Mouse (Mus musculus) T-cell, adult 2 months (primary cell): Measurements from ENCODE around the gene Hyou1.
"Not testable (repeated sequence)": the region's sequence is repeated elsewhere in the genome, so short reads cannot be mapped to it uniquely, and the experiment has no call there.

Experiments used
- DNase-seq: peaks from one replicate; pipeline ENCODE4 v3.0.0; 2022; ENCODE audit warnings: low spot score

The Hyou1 gene

GRCm38 (mm10) chr9:44352337-44352736 lies 27.0 kb upstream of the Hyou1 start:
- DNase-seq: no peak

GRCm38 (mm10) chr9:44353142-44353541 lies 26.1 kb upstream of the Hyou1 start:
- DNase-seq: no peak

DNA sequence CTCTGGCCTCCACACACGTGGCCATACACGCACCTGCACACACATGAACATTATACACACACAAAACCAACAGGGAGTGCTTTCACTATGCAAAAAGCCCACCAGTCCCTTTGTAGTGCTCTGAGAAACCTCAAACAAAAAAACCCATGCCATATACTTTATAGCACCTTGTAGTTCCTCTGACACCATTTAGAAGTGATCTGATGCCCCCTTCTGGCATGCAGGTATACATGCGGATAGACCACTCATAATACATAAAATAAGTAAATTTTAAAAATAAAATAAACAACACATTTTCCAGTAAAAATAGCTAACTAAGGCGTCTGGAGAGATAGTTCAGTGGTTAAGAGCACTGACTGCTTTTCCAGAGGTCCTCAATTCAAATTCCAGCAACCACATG lies 22.1 kb upstream of the Hyou1 start:
- peak; percentile 42 for DNase-seq

- peak; percentile 96 for DNase-seq
Measured at GRCm38 (mm10) chr9:44361190-44361917, 17.9 kb upstream of the Hyou1 start, which contains the start of gene Vps11. Gene Vps11, minus strand, starts transcription at chr9:44361670.

DNA sequence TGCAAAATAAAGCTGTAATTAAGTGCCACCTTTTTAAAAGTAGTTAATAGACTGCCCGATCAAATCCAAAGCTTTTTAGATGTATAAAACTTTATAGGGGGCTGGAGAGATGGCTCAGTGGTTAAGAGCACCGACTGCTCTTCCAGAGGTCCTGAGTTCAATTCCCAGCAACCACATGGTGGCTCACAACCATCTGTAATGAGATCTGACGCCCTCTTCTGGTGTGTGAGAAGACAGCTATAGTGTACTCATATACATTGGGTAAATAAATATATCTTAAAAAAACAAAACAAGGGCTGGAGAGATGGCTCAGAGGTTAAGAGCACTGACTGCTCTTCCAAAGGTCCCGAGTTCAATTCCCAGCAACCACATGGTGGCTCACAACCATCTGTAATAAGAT lies 17.4 kb upstream of the Hyou1 start:
- DNase-seq: not testable (repeated sequence)

- DNase-seq: peak; percentile 31
Measured at GRCm38 (mm10) chr9:44364480-44364879, 14.8 kb upstream of the Hyou1 start.

GRCm38 (mm10) chr9:44373386-44373785 lies 5.9 kb upstream of the Hyou1 start:
- DNase-seq: no peak

GRCm38 (mm10) chr9:44376141-44376540 lies 3.1 kb upstream of the Hyou1 start:
- DNase-seq: no peak

DNA sequence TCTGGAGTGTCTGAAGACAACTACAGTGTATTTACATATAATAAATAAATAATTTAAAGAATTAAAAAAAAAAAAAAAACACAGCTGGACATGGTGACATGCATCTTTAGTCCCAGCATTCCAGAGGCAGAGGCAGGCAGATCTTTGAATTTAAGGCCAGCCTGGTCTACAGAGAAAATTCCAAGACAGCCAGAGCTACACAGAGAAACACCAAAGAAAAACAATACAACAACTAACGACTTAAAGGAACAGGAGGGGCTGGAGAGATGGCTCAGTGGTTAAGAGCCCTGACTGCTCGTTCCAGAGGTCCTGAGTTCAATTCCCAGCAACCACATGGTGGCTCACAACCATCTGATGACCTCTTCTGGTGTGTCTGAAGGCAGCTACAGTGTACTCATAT lies 2.0 kb upstream of the Hyou1 start:
- DNase-seq: not testable (repeated sequence)

DNA sequence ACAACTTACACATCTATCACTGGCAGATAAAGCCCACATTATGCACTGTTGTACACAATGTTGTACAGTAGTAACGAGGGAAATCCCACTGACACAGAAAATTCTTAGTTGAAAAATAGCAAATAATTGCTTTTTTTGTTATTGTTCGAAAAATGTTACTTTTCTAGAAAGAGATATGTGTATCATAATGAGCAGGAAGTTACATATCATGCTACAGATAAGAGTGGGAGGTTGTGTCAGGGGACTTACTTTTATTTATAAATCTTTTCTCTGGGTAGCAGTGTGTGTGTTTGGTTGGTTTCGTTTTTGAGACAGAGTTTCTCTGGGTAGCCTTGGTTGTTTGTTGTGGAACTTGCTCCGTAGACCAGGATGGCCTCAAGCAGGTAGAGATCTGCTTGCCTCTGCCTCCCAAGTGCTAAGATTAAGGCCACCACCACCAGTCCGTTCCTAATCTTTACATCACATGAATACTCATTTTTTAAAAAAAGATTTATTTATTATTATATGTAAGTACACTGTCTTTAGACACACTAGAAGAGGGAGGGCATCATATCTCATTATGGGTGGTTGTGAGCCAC lies 1.0 kb upstream of the Hyou1 start:
- peak; percentile 23 for DNase-seq

- DNase-seq: no peak
Measured at GRCm38 (mm10) chr9:44379862-44380261, 572 bp downstream of the Hyou1 start.

GRCm38 (mm10) chr9:44384596-44384995 lies 5.3 kb downstream of the Hyou1 start:
- DNase-seq: no peak

DNA sequence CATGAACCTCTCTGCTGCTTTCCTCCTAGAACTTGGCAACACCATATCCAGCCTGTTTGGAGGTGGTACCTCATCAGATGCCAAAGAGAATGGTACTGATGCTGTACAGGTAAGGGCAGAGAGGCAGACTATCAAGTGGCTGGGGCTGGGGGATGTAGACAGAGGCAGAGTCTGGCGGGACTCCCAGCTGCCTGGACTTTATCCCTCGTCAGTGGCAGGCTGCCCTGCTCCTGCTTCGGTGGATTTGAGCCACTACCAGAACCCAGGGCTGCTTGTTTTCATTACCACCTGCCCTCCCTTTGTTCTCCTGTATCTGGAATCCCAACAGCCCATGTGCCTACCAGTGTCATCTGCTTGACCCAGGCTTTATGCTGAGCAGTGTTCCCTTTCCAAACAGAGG lies 7.9 kb downstream of the Hyou1 start:
- DNase-seq: no peak

DNA sequence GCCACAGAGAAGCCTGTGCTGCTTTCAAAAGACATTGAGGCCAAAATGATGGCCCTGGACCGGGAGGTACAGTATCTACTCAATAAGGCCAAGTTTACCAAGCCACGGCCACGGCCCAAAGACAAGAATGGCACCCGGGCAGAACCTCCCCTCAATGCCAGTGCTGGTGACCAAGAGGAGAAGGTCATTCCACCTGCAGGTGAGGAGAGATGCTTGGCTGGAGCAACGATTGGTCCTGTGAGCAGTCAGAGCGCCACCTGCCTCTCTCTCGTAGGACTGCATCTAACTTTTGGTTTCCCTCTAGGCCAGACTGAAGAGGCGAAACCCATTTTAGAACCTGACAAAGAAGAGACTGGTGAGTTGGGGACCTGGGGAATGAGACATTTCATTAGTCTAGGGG lies 10.0 kb downstream of the Hyou1 start:
- DNase-seq: peak; percentile 50

- DNase-seq: peak; percentile 53
Measured at GRCm38 (mm10) chr9:44391466-44391865, 12.2 kb downstream of the Hyou1 start.

DNA sequence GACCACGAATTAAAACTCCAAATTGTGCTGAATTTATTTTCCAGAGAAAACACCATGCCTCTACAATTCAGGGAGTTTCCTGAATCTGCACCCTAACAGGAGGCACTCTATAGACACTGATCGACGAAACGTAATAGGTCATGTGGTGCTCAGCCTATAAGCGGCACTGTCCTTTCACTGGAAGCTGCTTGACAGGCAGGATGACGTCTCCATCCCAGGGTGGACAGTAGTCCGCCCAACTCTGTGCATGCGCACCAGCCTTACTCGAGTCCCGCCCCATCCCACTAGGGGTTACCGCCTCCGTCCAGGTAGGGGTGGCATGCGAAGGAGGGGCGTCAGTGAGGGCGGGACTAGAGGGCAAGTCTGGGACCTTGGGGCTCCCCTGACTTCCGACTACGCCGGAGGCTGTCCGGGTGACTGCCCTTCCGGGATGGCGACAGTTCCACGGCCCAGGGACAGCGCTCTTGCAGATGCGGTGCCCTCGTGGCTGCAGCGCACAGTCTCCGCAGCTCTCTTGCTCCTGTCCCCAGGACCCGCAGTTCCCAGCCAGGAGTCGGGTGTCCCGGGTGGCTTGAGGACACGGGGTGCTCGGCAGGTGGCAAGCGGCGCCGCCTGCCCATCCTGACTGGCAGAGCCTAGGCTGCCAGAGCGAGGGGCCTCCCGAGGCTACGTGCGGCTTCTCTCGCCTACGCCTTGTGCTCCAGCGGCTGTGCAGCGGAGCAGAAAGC lies 17.6 kb downstream of the Hyou1 start, which contains the start of gene Slc37a4:
TSS of gene Slc37a4 (plus strand) at position 169 of the 728 bp plus-strand sequence.
- peak; percentile 93 for DNase-seq

DNA sequence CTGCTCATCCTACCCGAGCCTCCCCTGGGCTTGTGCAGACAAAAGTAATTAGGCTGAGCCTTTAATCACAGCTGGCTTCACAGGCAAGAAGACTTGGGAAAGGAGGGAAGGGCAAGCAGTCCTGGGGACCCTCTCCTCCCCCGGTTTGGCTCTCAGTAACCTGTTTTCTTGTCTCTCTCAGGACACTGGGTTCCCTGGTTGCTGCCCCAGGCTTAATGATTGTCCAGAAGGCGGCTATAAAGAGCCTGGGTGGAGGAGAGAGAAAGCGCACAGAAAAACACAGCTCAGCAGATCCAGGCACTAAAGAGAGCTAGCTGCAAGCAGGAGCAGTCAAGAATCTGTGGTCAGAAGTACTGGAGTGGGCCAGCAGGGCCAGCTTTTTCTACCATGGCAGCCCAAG lies 18.8 kb downstream of the Hyou1 start:
- DNase-seq: no peak

- no peak for DNase-seq
Measured at GRCm38 (mm10) chr9:44398551-44398950, 19.3 kb downstream of the Hyou1 start.

- no peak for DNase-seq
Measured at GRCm38 (mm10) chr9:44399114-44399794, 20.0 kb downstream of the Hyou1 start.

DNA sequence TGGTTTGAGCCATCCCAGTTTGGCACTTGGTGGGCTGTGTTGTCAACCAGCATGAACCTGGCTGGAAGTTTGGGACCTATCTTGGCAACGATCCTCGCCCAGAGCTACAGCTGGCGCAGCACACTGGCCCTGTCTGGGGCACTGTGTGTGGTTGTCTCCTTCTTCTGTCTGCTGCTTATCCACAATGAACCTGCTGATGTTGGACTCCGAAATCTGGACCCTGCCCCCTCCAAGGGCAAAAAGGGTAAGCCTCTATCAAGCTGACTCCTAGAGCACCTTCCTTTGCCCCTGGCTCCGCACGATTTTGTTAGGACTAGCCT lies 20.5 kb downstream of the Hyou1 start:
- no peak for DNase-seq

GRCm38 (mm10) chr9:44401081-44401480 lies 21.8 kb downstream of the Hyou1 start:
- DNase-seq: no peak

DNA sequence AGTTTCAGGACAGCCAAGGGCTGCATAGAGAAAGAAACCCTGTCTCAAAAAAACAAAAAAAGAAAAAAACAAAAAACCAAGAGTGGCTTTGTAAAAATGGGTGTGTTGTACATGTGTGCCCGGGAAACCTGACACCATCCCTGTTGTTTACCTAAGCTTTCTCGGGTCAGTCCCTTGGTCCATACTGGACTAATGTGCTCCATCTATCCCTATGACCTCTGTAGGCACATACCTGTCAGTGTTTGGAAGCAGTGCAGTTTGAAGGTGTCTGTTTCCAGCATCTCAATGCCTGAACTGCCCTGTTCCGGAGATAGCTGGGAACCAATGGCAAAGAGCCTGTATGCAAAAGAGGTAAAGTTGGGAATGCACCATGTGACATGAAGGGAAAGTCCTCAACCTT lies 25.7 kb downstream of the Hyou1 start:
- DNase-seq: no peak
